Mouse (Mus musculus) 416B (cell line): ENCODE data around the gene Zdhhc7.

ENCODE experiments used
- DNase-seq: peaks from one replicate; pipeline ENCODE4 v3.0.0; 2011; ENCODE audit warnings: low read depth

Zdhhc7 gene

GRCm38 (mm10) chr8:120114315-120114841 lies 13.1 kb upstream of the Zdhhc7 start:
- no peak for DNase-seq

GRCm38 (mm10) chr8:120113758-120114255 lies 12.5 kb upstream of the Zdhhc7 start, which contains the start of gene 6430548M08Rik:
TSS of gene 6430548M08Rik (plus strand) at chr8:120114152.
- DNase-seq: no peak

- no peak for DNase-seq
Observed at GRCm38 (mm10) chr8:120113306-120113705, 12.0 kb upstream of the Zdhhc7 start.

GRCm38 (mm10) chr8:120112535-120112934 lies 11.3 kb upstream of the Zdhhc7 start:
- peak; percentile 80 for DNase-seq

GRCm38 (mm10) chr8:120111382-120111781 lies 10.1 kb upstream of the Zdhhc7 start:
- DNase-seq: no peak

GRCm38 (mm10) chr8:120110966-120111365 lies 9.7 kb upstream of the Zdhhc7 start:
- no peak for DNase-seq

GRCm38 (mm10) chr8:120109149-120109548 lies 7.9 kb upstream of the Zdhhc7 start:
- peak; percentile 74 for DNase-seq

GRCm38 (mm10) chr8:120104721-120105272 lies 3.5 kb upstream of the Zdhhc7 start:
- no peak for DNase-seq

- DNase-seq: no peak
Observed at GRCm38 (mm10) chr8:120103916-120104315, 2.6 kb upstream of the Zdhhc7 start.

- DNase-seq: no peak
Observed at GRCm38 (mm10) chr8:120100388-120101067, 754 bp downstream of the Zdhhc7 start.

- no peak for DNase-seq
Observed at GRCm38 (mm10) chr8:120096486-120096885, 4.8 kb downstream of the Zdhhc7 start.

- no peak for DNase-seq
Observed at GRCm38 (mm10) chr8:120094801-120095200, 6.5 kb downstream of the Zdhhc7 start.

- no peak for DNase-seq
Observed at GRCm38 (mm10) chr8:120093103-120093502, 8.2 kb downstream of the Zdhhc7 start.

GRCm38 (mm10) chr8:120091032-120091431 lies 10.2 kb downstream of the Zdhhc7 start:
- no peak for DNase-seq

- no peak for DNase-seq
Observed at GRCm38 (mm10) chr8:120089511-120089910, 11.8 kb downstream of the Zdhhc7 start.

GRCm38 (mm10) chr8:120084783-120085182 lies 16.5 kb downstream of the Zdhhc7 start:
- no peak for DNase-seq

GRCm38 (mm10) chr8:120083261-120083660 lies 18.0 kb downstream of the Zdhhc7 start:
- no peak for DNase-seq

GRCm38 (mm10) chr8:120079361-120079760 lies 21.9 kb downstream of the Zdhhc7 start:
- DNase-seq: no peak

GRCm38 (mm10) chr8:120078080-120078479 lies 23.2 kb downstream of the Zdhhc7 start:
- peak; percentile 67 for DNase-seq

GRCm38 (mm10) chr8:120075347-120075746 lies 25.9 kb downstream of the Zdhhc7 start:
- no peak for DNase-seq

GRCm38 (mm10) chr8:120074516-120074915 lies 26.8 kb downstream of the Zdhhc7 start:
- no peak for DNase-seq

GRCm38 (mm10) chr8:120072827-120073226 lies 28.5 kb downstream of the Zdhhc7 start:
- no peak for DNase-seq

GRCm38 (mm10) chr8:120072259-120072658 lies 29.0 kb downstream of the Zdhhc7 start:
- DNase-seq: peak; percentile 35
